Mouse (Mus musculus) left cerebral cortex, adult 18-20 months (tissue): ENCODE data around the gene Arhgap6. TPM values are rescaled to one million over a fixed set of nuclear protein-coding genes. Genes with fewer than 3 reads are reported as not detected.
A peak's percentile ranks its signal among the peaks of the same experiment; 100 is the strongest.

ENCODE experiments used
- DNase-seq, 2 experiments: peaks; one replicate each; pipeline ENCODE4 v3.0.0; 2021 to 2022; ENCODE audit warnings: low spot score in 2 of 2, mixed read lengths in 1 of 2
- total RNA-seq, 2 experiments: library from RNA; stranded (reverse); gene quantifications; 2 replicates each; pipeline ENCODE4 v1.2.3; 2021

The Arhgap6 gene
- total RNA-seq, 2 experiments from 2014 or later: 7.7 to 11.0 TPM

- no peak for DNase-seq
Observed at GRCm38 (mm10) chrX:168977776-168978175, 182.9 kb downstream of the Arhgap6 start.

- DNase-seq: no peak
Observed at GRCm38 (mm10) chrX:168980370-168980769, 185.5 kb downstream of the Arhgap6 start.

GRCm38 (mm10) chrX:169007066-169007465 lies 212.2 kb downstream of the Arhgap6 start:
- DNase-seq: no peak

- DNase-seq: no peak
Observed at GRCm38 (mm10) chrX:169012701-169013100, 217.8 kb downstream of the Arhgap6 start.

- no peak for DNase-seq
Observed at GRCm38 (mm10) chrX:169034390-169034789, 239.5 kb downstream of the Arhgap6 start.

- DNase-seq: peak; percentile 14 to 31
Observed at GRCm38 (mm10) chrX:169036403-169037296, 241.8 kb downstream of the Arhgap6 start.

- no peak for DNase-seq
Observed at GRCm38 (mm10) chrX:169037401-169037800, 242.5 kb downstream of the Arhgap6 start.

- DNase-seq: no peak
Observed at GRCm38 (mm10) chrX:169043872-169044271, 249.0 kb downstream of the Arhgap6 start.

GRCm38 (mm10) chrX:169047595-169047994 lies 252.7 kb downstream of the Arhgap6 start:
- DNase-seq: no peak

- no peak for DNase-seq
Observed at GRCm38 (mm10) chrX:169049550-169049949, 254.7 kb downstream of the Arhgap6 start.

- no peak for DNase-seq
Observed at GRCm38 (mm10) chrX:169053907-169054476, 259.1 kb downstream of the Arhgap6 start.

GRCm38 (mm10) chrX:169062555-169062954 lies 267.7 kb downstream of the Arhgap6 start:
- no peak for DNase-seq

GRCm38 (mm10) chrX:169065298-169065697 lies 270.4 kb downstream of the Arhgap6 start:
- DNase-seq: no peak

- DNase-seq: no peak
Observed at GRCm38 (mm10) chrX:169065922-169066321, 271.0 kb downstream of the Arhgap6 start.

GRCm38 (mm10) chrX:169075020-169075419 lies 280.1 kb downstream of the Arhgap6 start:
- DNase-seq: no peak

- no peak for DNase-seq
Observed at GRCm38 (mm10) chrX:169081609-169082008, 286.7 kb downstream of the Arhgap6 start.

GRCm38 (mm10) chrX:169085871-169086270 lies 291.0 kb downstream of the Arhgap6 start:
- peak; percentile 24 to 54 for DNase-seq

GRCm38 (mm10) chrX:169089221-169089620 lies 294.3 kb downstream of the Arhgap6 start:
- DNase-seq: no peak

GRCm38 (mm10) chrX:169094601-169095000 lies 299.7 kb downstream of the Arhgap6 start:
- no peak for DNase-seq

- no peak for DNase-seq
Observed at GRCm38 (mm10) chrX:169095584-169095983, 300.7 kb downstream of the Arhgap6 start.

GRCm38 (mm10) chrX:169102665-169103064 lies 307.8 kb downstream of the Arhgap6 start:
- DNase-seq: no peak

- no peak for DNase-seq
Observed at GRCm38 (mm10) chrX:169106048-169106622, 311.2 kb downstream of the Arhgap6 start.
